Mouse (Mus musculus): Measurements from ENCODE around the gene Tank. TPM values are rescaled to one million over a fixed set of nuclear protein-coding genes. Genes with fewer than 3 reads are reported as not detected.

Gene Tank
- polyA plus RNA-seq, 1 experiment: 16.0 TPM

GRCm38 (mm10) chr2:61563202-61563601, 15.2 kb upstream of the Tank start:
- TF ChIP-seq CTCF (IDR thresholded peaks at IDR 0.05; ENCODE audit: borderline replicate concordance, control insufficient read depth, extremely low read depth, insufficient read depth, low read length, poor library complexity) (no peak), POLR2A (IDR thresholded peaks at IDR 0.05; ENCODE audit: control insufficient read depth, extremely low read depth, insufficient read depth, low read length, poor library complexity) (no peak)
- Histone ChIP-seq H3K36me3 (ENCODE audit: control insufficient read depth, insufficient read depth, low read length) (no peaks in the 10 kb centered on the region), H3K4me1 (replicated peaks; ENCODE audit: control insufficient read depth, insufficient read depth, low read length) (no peaks in the 10 kb centered on the region), H3K27me3 (ENCODE audit: control insufficient read depth, insufficient read depth, low read length) (no peaks in the 10 kb centered on the region), H3K27ac (ENCODE audit: control insufficient read depth, insufficient read depth, low read length) (no peak overlapping the region), H3K4me3 (ENCODE audit: control insufficient read depth, insufficient read depth, low read length) (no peak overlapping the region)
- WGBS: 75% methylated on average over 6 of the region's 6 CpGs
- no peak for DNase-seq

GRCm38 (mm10) chr2:61567045-61567783, 11.2 kb upstream of the Tank start:
- no peaks in the 10 kb centered on the region for H3K36me3 ChIP-seq (ENCODE audit: control insufficient read depth, insufficient read depth, low read length)
- no peak overlapping the region for H3K27ac ChIP-seq (ENCODE audit: control insufficient read depth, insufficient read depth, low read length)
- H3K27me3 ChIP-seq (ENCODE audit: control insufficient read depth, insufficient read depth, low read length): no peaks in the 10 kb centered on the region
- H3K4me1 ChIP-seq (replicated peaks; ENCODE audit: control insufficient read depth, insufficient read depth, low read length): no peaks in the 10 kb centered on the region
- WGBS: 88% methylated on average over 4 of the region's 4 CpGs
- TF ChIP-seq CTCF (IDR thresholded peaks at IDR 0.05; ENCODE audit: borderline replicate concordance, control insufficient read depth, extremely low read depth, insufficient read depth, low read length, poor library complexity) (no peak), POLR2A (IDR thresholded peaks at IDR 0.05; ENCODE audit: control insufficient read depth, extremely low read depth, insufficient read depth, low read length, poor library complexity) (no peak)
- no peak overlapping the region for H3K4me3 ChIP-seq (ENCODE audit: control insufficient read depth, insufficient read depth, low read length)
- DNase-seq: no peak

GRCm38 (mm10) chr2:61569181-61569580, 9.2 kb upstream of the Tank start:
- Histone ChIP-seq H3K4me1 (replicated peaks; ENCODE audit: control insufficient read depth, insufficient read depth, low read length) (no peaks in the 10 kb centered on the region), H3K27ac (ENCODE audit: control insufficient read depth, insufficient read depth, low read length) (no peak overlapping the region), H3K27me3 (ENCODE audit: control insufficient read depth, insufficient read depth, low read length) (no peaks in the 10 kb centered on the region), H3K4me3 (ENCODE audit: control insufficient read depth, insufficient read depth, low read length) (no peak overlapping the region), H3K36me3 (ENCODE audit: control insufficient read depth, insufficient read depth, low read length) (no peaks in the 10 kb centered on the region)
- TF ChIP-seq CTCF (IDR thresholded peaks at IDR 0.05; ENCODE audit: borderline replicate concordance, control insufficient read depth, extremely low read depth, insufficient read depth, low read length, poor library complexity): no peak
- TF ChIP-seq POLR2A (IDR thresholded peaks at IDR 0.05; ENCODE audit: control insufficient read depth, extremely low read depth, insufficient read depth, low read length, poor library complexity): no peak
- DNase-seq: no peak
- 92% methylated on average over 6 of the region's 6 CpGs for WGBS

GRCm38 (mm10) chr2:61571343-61571955, 6.9 kb upstream of the Tank start:
- Histone ChIP-seq H3K4me1 (replicated peaks; ENCODE audit: control insufficient read depth, insufficient read depth, low read length) (no peaks in the 10 kb centered on the region), H3K4me3 (ENCODE audit: control insufficient read depth, insufficient read depth, low read length) (no peak overlapping the region), H3K27me3 (ENCODE audit: control insufficient read depth, insufficient read depth, low read length) (no peaks in the 10 kb centered on the region), H3K27ac (ENCODE audit: control insufficient read depth, insufficient read depth, low read length) (no peak overlapping the region), H3K36me3 (ENCODE audit: control insufficient read depth, insufficient read depth, low read length) (no peaks in the 10 kb centered on the region)
- WGBS: 85% methylated on average over 4 of the region's 4 CpGs
- TF ChIP-seq POLR2A (IDR thresholded peaks at IDR 0.05; ENCODE audit: control insufficient read depth, extremely low read depth, insufficient read depth, low read length, poor library complexity): no peak
- no peak for TF ChIP-seq CTCF (IDR thresholded peaks at IDR 0.05; ENCODE audit: borderline replicate concordance, control insufficient read depth, extremely low read depth, insufficient read depth, low read length, poor library complexity)
- DNase-seq: no peak

- Histone ChIP-seq H3K27me3 (ENCODE audit: control insufficient read depth, insufficient read depth, low read length) (no peaks in the 10 kb centered on the region), H3K36me3 (ENCODE audit: control insufficient read depth, insufficient read depth, low read length) (no peaks in the 10 kb centered on the region), H3K4me3 (ENCODE audit: control insufficient read depth, insufficient read depth, low read length) (no peak overlapping the region), H3K27ac (ENCODE audit: control insufficient read depth, insufficient read depth, low read length) (no peak overlapping the region), H3K4me1 (replicated peaks; ENCODE audit: control insufficient read depth, insufficient read depth, low read length) (no peaks in the 10 kb centered on the region)
- TF ChIP-seq CTCF (IDR thresholded peaks at IDR 0.05; ENCODE audit: borderline replicate concordance, control insufficient read depth, extremely low read depth, insufficient read depth, low read length, poor library complexity) (no peak), POLR2A (IDR thresholded peaks at IDR 0.05; ENCODE audit: control insufficient read depth, extremely low read depth, insufficient read depth, low read length, poor library complexity) (no peak)
- no peak for DNase-seq
- WGBS: 88% methylated on average over 3 of the region's 3 CpGs
Observed at GRCm38 (mm10) chr2:61576497-61576896, 1.9 kb upstream of the Tank start.

GRCm38 (mm10) chr2:61576928-61577695, 1.3 kb upstream of the Tank start:
- Histone ChIP-seq H3K27me3 (ENCODE audit: control insufficient read depth, insufficient read depth, low read length) (no peaks in the 10 kb centered on the region), H3K36me3 (ENCODE audit: control insufficient read depth, insufficient read depth, low read length) (no peaks in the 10 kb centered on the region), H3K4me3 (ENCODE audit: control insufficient read depth, insufficient read depth, low read length) (no peak overlapping the region), H3K27ac (ENCODE audit: control insufficient read depth, insufficient read depth, low read length) (no peak overlapping the region), H3K4me1 (replicated peaks; ENCODE audit: control insufficient read depth, insufficient read depth, low read length) (no peaks in the 10 kb centered on the region)
- DNase-seq: no peak
- TF ChIP-seq CTCF (IDR thresholded peaks at IDR 0.05; ENCODE audit: borderline replicate concordance, control insufficient read depth, extremely low read depth, insufficient read depth, low read length, poor library complexity) (no peak), POLR2A (IDR thresholded peaks at IDR 0.05; ENCODE audit: control insufficient read depth, extremely low read depth, insufficient read depth, low read length, poor library complexity) (no peak)
- WGBS: 92% methylated on average over 17 of the region's 17 CpGs

Measured in thymus, adult 2 months (tissue).